Mouse (Mus musculus) kidney, postnatal 0 days (tissue): ENCODE data around the gene Moap1. TPM values are rescaled to one million over a fixed set of nuclear protein-coding genes. Genes with fewer than 3 reads are reported as not detected.

Source experiments
- ATAC-seq: fragments of 200-750 bp; cut with Nextera tagmentation; replicated peaks from 2 replicates; pipeline ENCODE4 v1.8.0; 2017; ENCODE audit warnings: low read depth, moderate number of reproducible peaks, moderate TSS enrichment, moderate library complexity; ENCODE audit not compliant: low FRiP score
- DNase-seq: peaks from one replicate; pipeline ENCODE4 v3.0.0-alpha.2; 2016; ENCODE audit warnings: low spot score
- H3K27ac ChIP-seq: fragments of 300-500 bp; sonication (generic); 2 replicates; pipeline ENCODE4 v1.5.1; 2014; ENCODE audit warnings: mild to moderate bottlenecking
- H3K27me3 ChIP-seq: fragments of 300-500 bp; sonication (generic); 2 replicates; pipeline ENCODE4 v1.6.1; 2014; ENCODE audit warnings: low read length, mixed read lengths; ENCODE audit not compliant: insufficient read depth
- H3K36me3 ChIP-seq: fragments of 300-500 bp; sonication (generic); 2 replicates; pipeline ENCODE4 v1.6.1; 2014; ENCODE audit warnings: low read length, mixed read lengths; ENCODE audit not compliant: insufficient read depth
- H3K4me1 ChIP-seq: fragments of 300-500 bp; sonication (generic); replicated peaks from 2 replicates; pipeline ENCODE4 v1.6.1; 2014; ENCODE audit warnings: antibody characterized with exemption, low read length, mixed read lengths; ENCODE audit not compliant: insufficient read depth
- H3K4me2 ChIP-seq: fragments of 300-500 bp; sonication (generic); 2 replicates; pipeline ENCODE4 v1.6.1; 2014; ENCODE audit warnings: mild to moderate bottlenecking, low read length, moderate library complexity, mixed read lengths
- H3K4me3 ChIP-seq: fragments of 300-500 bp; sonication (generic); replicated peaks from 2 replicates; pipeline ENCODE4 v1.5.1; 2014; ENCODE audit warnings: low read depth, low read length
- H3K9ac ChIP-seq: fragments of 300-500 bp; sonication (generic); 2 replicates; pipeline ENCODE4 v1.6.1; 2014; ENCODE audit warnings: low read depth, low read length
- H3K9me3 ChIP-seq: fragments of 300-500 bp; sonication (generic); replicated peaks from 2 replicates; pipeline ENCODE4 v1.6.1; 2016; ENCODE audit warnings: low read length, inconsistent platforms, mixed read lengths
- CTCF ChIP-seq: IDR thresholded peaks from 2 replicates; pipeline ENCODE4 v1.5.1; 2016; ENCODE audit warnings: antibody characterized with exemption, low read depth, mild to moderate bottlenecking, moderate library complexity
- WGBS: fragments of 180-500 bp; shearing (Covaris S2); extraction: QIAGEN DNeasy Blood & Tissue Kit; methylation state at CpG from one replicate; pipeline ENCODE4 v1.1.7; 2014; 5-methylcytosine and 5-hydroxymethylcytosine counted together
- polyA plus RNA-seq: library from polyadenylated mRNA; unstranded; fragments of >200 nt; fragmentation: Nextera tagmentation; extraction: Ambion mirVana; gene quantifications from 2 replicates; pipeline ENCODE4 v1.2.1, GENCODE M21; 2015

Moap1 gene
- polyA plus RNA-seq, 1 experiment from 2014 or later: 13.8 TPM

GRCm38 (mm10) chr12:102730798-102731619 is 12.5 kb downstream of the Moap1 start:
- peak overlapping the region; percentile 65; the same call in 1 of the 2 replicates for H3K27ac ChIP-seq

GRCm38 (mm10) chr12:102729855-102730797 is 13.3 kb downstream of the Moap1 start:
- peak overlapping the region; percentile 43 for H3K4me2 ChIP-seq
- WGBS: 32% methylated on average over 26 of the region's 26 CpGs
- DNase-seq (peak; percentile 91), ATAC-seq (peak; percentile 94)
- H3K9me3 ChIP-seq: no peaks in the 10 kb centered on the region
- H3K27ac ChIP-seq: peak overlapping the region; percentile 65; the same call in 1 of the 2 replicates
- H3K9ac ChIP-seq: no peak overlapping the region
- no peaks in the 10 kb centered on the region for H3K36me3 ChIP-seq
- peak overlapping the region; percentile 15; the same call in 1 of the 2 replicates for H3K4me3 ChIP-seq
- 0 out of 2 replicates have a peak, but pooled peaks cover 6% of the 10 kb centered on the region for H3K4me1 ChIP-seq
- peak; percentile 8; the same call in 1 of the 2 replicates for TF ChIP-seq CTCF
- no peaks in the 10 kb centered on the region for H3K27me3 ChIP-seq

More at GRCm38 (mm10) chr12:102730798-102731619, 12.5 kb downstream of the Moap1 start:
- DNase-seq (peak; percentile 57), ATAC-seq (peak; percentile 42)
- H3K4me3 ChIP-seq: no peak overlapping the region
- no peak overlapping the region for H3K9ac ChIP-seq
- H3K9me3 ChIP-seq: no peaks in the 10 kb centered on the region
- no peaks in the 10 kb centered on the region for H3K27me3 ChIP-seq
- 16% methylated on average over 16 of the region's 16 CpGs for WGBS
- H3K4me1 ChIP-seq: 0 out of 2 replicates have a peak, but pooled peaks cover 6% of the 10 kb centered on the region
- H3K36me3 ChIP-seq: no peaks in the 10 kb centered on the region
- TF ChIP-seq CTCF: no peak
- peak overlapping the region; percentile 43 for H3K4me2 ChIP-seq

GRCm38 (mm10) chr12:102725761-102726175 is 17.7 kb downstream of the Moap1 start:
- Histone ChIP-seq H3K4me1 (0 out of 2 replicates have a peak, but pooled peaks cover 3% of the 10 kb centered on the region), H3K27ac (no peak overlapping the region), H3K4me2 (no peak overlapping the region), H3K9ac (no peak overlapping the region), H3K36me3 (no peaks in the 10 kb centered on the region), H3K9me3 (no peaks in the 10 kb centered on the region), H3K27me3 (no peaks in the 10 kb centered on the region), H3K4me3 (no peak overlapping the region)
- ATAC-seq (peak; percentile 33), DNase-seq (no peak)
- WGBS: 62% methylated on average over 7 of the region's 7 CpGs
- TF ChIP-seq CTCF: no peak

GRCm38 (mm10) chr12:102725146-102725545 is 18.3 kb downstream of the Moap1 start:
- no peak overlapping the region for H3K4me2 ChIP-seq
- ATAC-seq (no peak), DNase-seq (no peak)
- no peak overlapping the region for H3K4me3 ChIP-seq
- no peaks in the 10 kb centered on the region for H3K9me3 ChIP-seq
- H3K27me3 ChIP-seq: no peaks in the 10 kb centered on the region
- no peak overlapping the region for H3K27ac ChIP-seq
- TF ChIP-seq CTCF: no peak
- 91% methylated on average over 6 of the region's 6 CpGs for WGBS
- no peak overlapping the region for H3K9ac ChIP-seq
- H3K4me1 ChIP-seq: 0 out of 2 replicates have a peak, but pooled peaks cover 1% of the 10 kb centered on the region
- no peaks in the 10 kb centered on the region for H3K36me3 ChIP-seq

GRCm38 (mm10) chr12:102723861-102724260 is 19.6 kb downstream of the Moap1 start:
- Histone ChIP-seq H3K4me3 (no peak overlapping the region), H3K36me3 (no peaks in the 10 kb centered on the region), H3K9ac (no peak overlapping the region), H3K9me3 (no peaks in the 10 kb centered on the region), H3K27ac (no peak overlapping the region), H3K4me2 (no peak overlapping the region), H3K27me3 (no peaks in the 10 kb centered on the region), H3K4me1 (no peaks in the 10 kb centered on the region)
- ATAC-seq (no peak), DNase-seq (no peak)
- no peak for TF ChIP-seq CTCF
- WGBS: 56% methylated on average over 6 of the region's 6 CpGs

GRCm38 (mm10) chr12:102722966-102723365 is 20.5 kb downstream of the Moap1 start:
- Histone ChIP-seq H3K4me3 (no peak overlapping the region), H3K9me3 (no peaks in the 10 kb centered on the region), H3K36me3 (no peaks in the 10 kb centered on the region), H3K4me2 (no peak overlapping the region), H3K9ac (no peak overlapping the region), H3K27me3 (no peaks in the 10 kb centered on the region), H3K4me1 (no peaks in the 10 kb centered on the region), H3K27ac (no peak overlapping the region)
- WGBS: 51% methylated on average over 8 of the region's 8 CpGs
- DNase-seq: no peak
- no peak for TF ChIP-seq CTCF
- ATAC-seq: no peak
